Mouse (Mus musculus) megakaryocyte, embryonic 14.5 days (primary cell): ENCODE measurements around the gene Zbtb24.

Experiments used
- FLI1 ChIP-seq: IDR thresholded peaks from 2 replicates; pipeline ENCODE4 v1.6.1; 2012; ENCODE audit warnings: low read length, inconsistent platforms, mixed read lengths
- GATA1 ChIP-seq: IDR thresholded peaks from 3 replicates; pipeline ENCODE4 v1.6.1; 2012; ENCODE audit warnings: mixed read lengths, low read length, inconsistent platforms, borderline replicate concordance

- TF ChIP-seq GATA1 (no peak), FLI1 (no peak)
Observed at GRCm38 (mm10) chr10:41482446-41482845, 32.3 kb downstream of the Zbtb24 start.
